Mouse (Mus musculus): ENCODE results near the gene Cryba2.

Gene Cryba2

GRCm38 (mm10) chr1:74859223-74859984 lies 33.5 kb downstream of the Cryba2 start:
- no peak for DNase-seq (ENCODE audit: low read depth, low spot score)
- H3K27me3 ChIP-seq (ENCODE audit: control insufficient read depth, insufficient read depth, low read length, poor library complexity, severe bottlenecking) = no peaks in the 10 kb centered on the region
- no peaks in the 10 kb centered on the region for H3K36me3 ChIP-seq (ENCODE audit: control insufficient read depth, insufficient read depth, low read length, poor library complexity, severe bottlenecking)

GRCm38 (mm10) chr1:74858805-74859204 lies 34.1 kb downstream of the Cryba2 start:
- H3K27me3 ChIP-seq (ENCODE audit: control insufficient read depth, insufficient read depth, low read length, poor library complexity, severe bottlenecking) = no peaks in the 10 kb centered on the region
- DNase-seq (ENCODE audit: low read depth, low spot score) = no peak

DNA sequence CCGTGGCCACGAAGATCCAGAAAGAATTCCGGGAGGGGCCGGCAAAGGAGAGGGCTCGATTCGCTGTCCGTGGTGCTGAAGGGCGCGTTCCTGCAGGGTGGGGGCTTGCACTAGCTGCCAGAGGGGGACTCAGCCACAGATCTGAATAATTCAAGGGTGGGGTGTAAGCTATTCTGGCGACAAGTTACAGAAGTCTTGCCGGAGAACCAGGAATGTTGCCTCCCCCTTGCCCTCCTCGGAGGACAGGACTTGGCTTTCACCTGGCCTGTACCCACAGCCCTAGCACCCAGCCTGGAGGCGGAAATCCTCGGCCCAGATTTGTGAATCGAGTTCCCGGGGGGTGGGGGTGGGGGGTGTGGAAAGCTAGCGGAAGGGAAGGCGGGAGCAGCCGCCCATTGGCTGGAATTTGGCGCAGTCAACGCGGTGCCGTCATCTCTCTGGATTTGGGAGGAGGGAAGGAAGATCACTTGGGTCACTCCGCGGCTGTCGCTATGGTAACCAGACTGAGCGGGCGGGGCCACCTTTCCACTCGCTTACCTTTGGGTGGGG lies 34.7 kb downstream of the Cryba2 start:
- peak; percentile 22 for DNase-seq (ENCODE audit: low read depth, low spot score)
- Histone ChIP-seq H3K27me3 (ENCODE audit: control insufficient read depth, insufficient read depth, low read length, poor library complexity, severe bottlenecking) (no peaks in the 10 kb centered on the region), H3K36me3 (ENCODE audit: control insufficient read depth, insufficient read depth, low read length, poor library complexity, severe bottlenecking) (no peaks in the 10 kb centered on the region)

More at GRCm38 (mm10) chr1:74858805-74859204, 34.1 kb downstream of the Cryba2 start:
- H3K36me3 ChIP-seq (ENCODE audit: control insufficient read depth, insufficient read depth, low read length, poor library complexity, severe bottlenecking) = no peaks in the 10 kb centered on the region

DNA sequence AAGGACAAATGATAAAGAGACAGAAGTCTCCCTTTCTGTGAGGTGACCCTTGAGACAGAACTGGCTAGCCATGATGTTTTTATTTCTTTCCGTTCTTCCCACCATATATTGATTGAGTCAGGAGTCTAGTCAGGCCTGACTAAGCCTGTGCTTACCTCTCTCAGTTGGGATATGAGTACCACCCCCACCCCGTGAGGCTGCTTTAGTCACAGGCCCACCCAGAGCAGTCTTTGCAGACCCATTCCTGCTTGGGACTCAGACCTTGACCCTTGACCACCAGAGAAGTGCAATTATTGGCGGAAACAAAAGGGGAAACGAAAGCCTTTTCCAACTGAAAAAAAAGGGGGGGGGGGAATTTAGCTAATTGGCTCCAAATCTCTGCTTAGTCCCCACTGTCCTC lies 35.3 kb downstream of the Cryba2 start:
- H3K27me3 ChIP-seq (ENCODE audit: control insufficient read depth, insufficient read depth, low read length, poor library complexity, severe bottlenecking) = no peaks in the 10 kb centered on the region
- no peak for DNase-seq (ENCODE audit: low read depth, low spot score)
- H3K36me3 ChIP-seq (ENCODE audit: control insufficient read depth, insufficient read depth, low read length, poor library complexity, severe bottlenecking) = no peaks in the 10 kb centered on the region

GRCm38 (mm10) chr1:74857201-74857600 lies 35.7 kb downstream of the Cryba2 start:
- no peaks in the 10 kb centered on the region for H3K36me3 ChIP-seq (ENCODE audit: control insufficient read depth, insufficient read depth, low read length, poor library complexity, severe bottlenecking)
- H3K27me3 ChIP-seq (ENCODE audit: control insufficient read depth, insufficient read depth, low read length, poor library complexity, severe bottlenecking) = no peaks in the 10 kb centered on the region
- DNase-seq (ENCODE audit: low read depth, low spot score) = no peak

DNA sequence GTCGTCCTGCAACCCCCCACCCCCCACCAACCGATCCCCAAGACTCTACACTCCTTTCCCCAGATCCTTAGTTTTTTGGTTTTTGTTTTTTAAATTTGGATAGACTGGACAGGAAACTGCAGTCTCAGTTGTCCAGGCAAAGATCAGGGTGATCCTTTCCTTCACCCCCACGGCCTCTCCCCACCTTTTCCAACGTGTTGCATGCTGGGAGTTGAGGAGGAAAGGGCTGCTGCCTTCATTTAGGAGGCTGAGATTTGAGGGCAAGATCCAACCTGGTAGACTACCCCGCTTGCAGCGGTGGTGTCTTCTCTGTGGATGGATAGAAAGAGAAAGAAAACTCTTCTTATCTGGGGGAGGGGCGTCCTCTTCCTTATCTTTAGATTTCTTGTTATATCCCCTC lies 36.2 kb downstream of the Cryba2 start:
- H3K27me3 ChIP-seq (ENCODE audit: control insufficient read depth, insufficient read depth, low read length, poor library complexity, severe bottlenecking) = no peaks in the 10 kb centered on the region
- H3K36me3 ChIP-seq (ENCODE audit: control insufficient read depth, insufficient read depth, low read length, poor library complexity, severe bottlenecking) = no peaks in the 10 kb centered on the region
- DNase-seq (ENCODE audit: low read depth, low spot score) = no peak

DNA sequence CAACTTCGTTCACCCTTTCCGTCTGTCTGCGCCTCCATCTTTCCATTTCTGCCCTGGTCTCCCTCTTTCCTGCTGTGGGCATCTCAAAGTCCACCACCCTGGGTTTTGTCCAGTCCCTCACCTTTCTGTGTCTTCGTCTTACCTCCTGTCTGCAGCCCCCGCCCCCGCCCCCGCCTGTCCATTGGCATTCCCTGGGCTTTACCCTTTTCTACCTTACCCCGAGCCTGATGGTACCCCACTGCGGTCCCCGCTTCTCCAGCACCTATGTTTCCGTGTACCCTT lies 36.6 kb downstream of the Cryba2 start:
- Histone ChIP-seq H3K36me3 (ENCODE audit: control insufficient read depth, insufficient read depth, low read length, poor library complexity, severe bottlenecking) (no peaks in the 10 kb centered on the region), H3K27me3 (ENCODE audit: control insufficient read depth, insufficient read depth, low read length, poor library complexity, severe bottlenecking) (no peaks in the 10 kb centered on the region)
- no peak for DNase-seq (ENCODE audit: low read depth, low spot score)

DNA sequence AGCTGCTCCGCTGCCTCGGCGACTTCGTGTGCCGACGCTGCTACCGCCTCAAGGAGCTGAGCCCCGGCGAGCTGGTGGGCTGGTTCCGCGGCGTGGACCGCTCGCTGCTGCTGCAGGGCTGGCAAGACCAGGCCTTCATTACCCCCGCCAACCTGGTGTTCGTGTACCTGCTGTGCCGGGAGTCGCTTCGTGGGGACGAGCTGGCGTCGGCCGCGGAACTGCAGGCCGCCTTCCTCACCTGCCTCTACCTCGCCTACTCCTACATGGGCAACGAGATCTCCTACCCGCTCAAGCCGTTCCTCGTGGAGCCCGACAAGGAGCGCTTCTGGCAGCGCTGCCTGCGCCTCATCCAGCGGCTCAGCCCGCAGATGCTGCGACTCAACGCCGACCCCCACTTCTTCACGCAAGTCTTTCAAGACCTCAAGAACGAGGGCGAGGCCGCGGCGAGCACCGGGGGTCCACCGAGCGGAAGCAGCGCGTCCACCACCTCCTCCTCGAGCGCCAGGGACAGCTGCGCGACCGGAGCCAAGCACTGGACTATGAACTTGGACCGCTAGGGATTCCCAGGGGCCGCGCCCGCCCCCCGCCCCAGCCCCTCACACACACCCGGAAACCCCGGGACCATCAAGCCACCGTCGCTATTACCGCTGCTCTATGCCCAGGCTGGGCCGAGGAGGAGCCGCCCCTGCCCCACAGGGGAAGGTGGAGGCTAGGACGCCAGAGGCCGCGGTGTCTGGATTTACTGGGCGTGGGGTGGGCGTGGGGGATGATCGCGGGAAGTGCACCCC lies 37.1 kb downstream of the Cryba2 start:
- H3K27me3 ChIP-seq (ENCODE audit: control insufficient read depth, insufficient read depth, low read length, poor library complexity, severe bottlenecking) = no peaks in the 10 kb centered on the region
- DNase-seq (ENCODE audit: low read depth, low spot score) = peak; percentile 16
- no peaks in the 10 kb centered on the region for H3K36me3 ChIP-seq (ENCODE audit: control insufficient read depth, insufficient read depth, low read length, poor library complexity, severe bottlenecking)

GRCm38 (mm10) chr1:74855156-74855555 lies 37.8 kb downstream of the Cryba2 start:
- no peaks in the 10 kb centered on the region for H3K27me3 ChIP-seq (ENCODE audit: control insufficient read depth, insufficient read depth, low read length, poor library complexity, severe bottlenecking)
- DNase-seq (ENCODE audit: low read depth, low spot score) = peak; percentile 15
- no peaks in the 10 kb centered on the region for H3K36me3 ChIP-seq (ENCODE audit: control insufficient read depth, insufficient read depth, low read length, poor library complexity, severe bottlenecking)

GRCm38 (mm10) chr1:74854306-74855056 lies 38.5 kb downstream of the Cryba2 start, which contains the start of gene Cdk5r2:
Cdk5r2 (plus strand) TSS chr1:74854934.
- H3K36me3 ChIP-seq (ENCODE audit: control insufficient read depth, insufficient read depth, low read length, poor library complexity, severe bottlenecking) = no peaks in the 10 kb centered on the region
- peak; percentile 78 for DNase-seq (ENCODE audit: low read depth, low spot score)
- no peaks in the 10 kb centered on the region for H3K27me3 ChIP-seq (ENCODE audit: control insufficient read depth, insufficient read depth, low read length, poor library complexity, severe bottlenecking)

DNA sequence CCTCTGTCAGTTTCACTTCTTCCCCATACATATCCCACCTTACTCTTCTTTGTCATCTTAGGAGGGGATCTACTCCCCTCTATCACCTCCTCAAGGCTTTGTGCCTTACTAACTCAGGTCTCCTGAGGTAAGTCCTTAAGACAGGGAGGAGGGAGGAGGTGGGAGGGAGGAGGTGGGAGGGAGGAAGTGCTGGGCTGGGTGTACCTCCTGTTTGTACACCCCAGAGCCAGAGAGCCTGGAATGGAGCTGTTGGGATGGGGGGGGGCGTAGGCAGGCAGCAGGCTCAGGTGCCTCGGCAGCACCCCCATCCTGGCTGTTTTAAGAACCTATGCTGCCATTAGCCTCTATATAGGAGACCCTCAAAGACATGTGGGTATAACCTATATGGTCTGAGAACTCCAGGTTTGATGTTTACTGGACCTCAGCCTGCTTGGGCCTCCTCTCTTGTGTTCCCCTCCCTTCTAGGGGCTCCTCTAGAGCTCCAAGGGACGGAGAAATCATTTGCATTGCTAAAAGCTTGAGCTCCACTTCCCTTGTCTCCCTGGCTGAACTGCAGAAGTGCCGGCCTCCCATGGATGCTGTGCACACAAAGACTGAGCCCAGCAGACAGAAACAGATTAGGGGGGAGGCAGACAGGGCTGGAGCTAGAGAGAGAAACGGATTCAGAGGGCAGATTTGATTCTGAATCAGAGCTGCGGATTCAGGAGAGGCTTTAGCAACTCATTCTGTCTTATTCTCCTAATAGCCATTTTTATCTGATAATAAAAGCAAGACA lies 41.8 kb downstream of the Cryba2 start:
- Histone ChIP-seq H3K27me3 (ENCODE audit: control insufficient read depth, insufficient read depth, low read length, poor library complexity, severe bottlenecking) (no peaks in the 10 kb centered on the region), H3K36me3 (ENCODE audit: control insufficient read depth, insufficient read depth, low read length, poor library complexity, severe bottlenecking) (no peaks in the 10 kb centered on the region)
- DNase-seq (ENCODE audit: low read depth, low spot score) = no peak

DNA sequence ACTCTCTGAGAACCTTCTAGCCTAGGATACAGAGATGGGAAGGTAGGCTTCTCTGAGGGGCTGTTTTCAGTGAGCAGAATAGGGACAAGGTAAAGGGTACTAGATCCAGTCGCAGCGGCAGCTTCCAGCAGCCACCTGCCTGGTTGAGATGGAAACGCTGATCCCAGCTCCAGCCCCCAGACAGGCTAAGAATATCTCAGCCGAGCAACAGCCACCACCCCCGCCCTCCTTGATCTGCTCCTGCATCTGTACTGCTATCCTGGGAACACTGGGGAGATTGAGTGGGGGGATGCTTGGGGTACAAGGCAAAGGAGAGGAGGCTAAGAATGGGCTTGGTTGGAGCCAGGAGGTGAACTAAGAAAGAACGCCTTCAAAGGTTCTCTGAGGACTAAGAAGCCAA lies 42.7 kb downstream of the Cryba2 start:
- Histone ChIP-seq H3K36me3 (ENCODE audit: control insufficient read depth, insufficient read depth, low read length, poor library complexity, severe bottlenecking) (no peaks in the 10 kb centered on the region), H3K27me3 (ENCODE audit: control insufficient read depth, insufficient read depth, low read length, poor library complexity, severe bottlenecking) (no peaks in the 10 kb centered on the region)
- DNase-seq (ENCODE audit: low read depth, low spot score) = no peak

GRCm38 (mm10) chr1:74848946-74849345 lies 44.0 kb downstream of the Cryba2 start:
- no peak for DNase-seq (ENCODE audit: low read depth, low spot score)
- no peaks in the 10 kb centered on the region for H3K27me3 ChIP-seq (ENCODE audit: control insufficient read depth, insufficient read depth, low read length, poor library complexity, severe bottlenecking)

DNA sequence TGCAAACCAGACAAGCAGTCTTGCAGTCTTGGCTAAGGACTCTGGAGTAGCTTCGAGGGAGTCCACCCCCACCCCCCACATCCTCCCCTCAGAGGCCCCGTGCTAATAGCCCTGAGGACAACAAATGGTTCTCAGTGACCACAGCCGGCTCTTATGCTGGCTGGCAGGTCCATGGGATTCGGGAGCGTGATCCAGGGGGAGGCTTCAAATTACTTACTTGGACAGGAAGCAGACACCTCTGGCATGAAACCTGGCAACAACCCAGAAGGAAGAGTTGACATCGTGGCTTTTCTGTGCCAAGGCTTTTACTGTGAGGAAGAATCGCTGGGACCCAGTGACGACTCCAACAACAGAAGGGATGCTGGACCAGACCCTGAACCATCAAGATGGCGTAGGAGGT lies 46.6 kb downstream of the Cryba2 start:
- no peaks in the 10 kb centered on the region for H3K27me3 ChIP-seq (ENCODE audit: control insufficient read depth, insufficient read depth, low read length, poor library complexity, severe bottlenecking)
- no peak for DNase-seq (ENCODE audit: low read depth, low spot score)
- no peaks in the 10 kb centered on the region for H3K36me3 ChIP-seq (ENCODE audit: control insufficient read depth, insufficient read depth, low read length, poor library complexity, severe bottlenecking)

More at GRCm38 (mm10) chr1:74848946-74849345, 44.0 kb downstream of the Cryba2 start:
- H3K36me3 ChIP-seq (ENCODE audit: control insufficient read depth, insufficient read depth, low read length, poor library complexity, severe bottlenecking) = no peaks in the 10 kb centered on the region

Measured in splenic B cell, adult 2 months (primary cell).